Mouse (Mus musculus): ENCODE results near the gene Gramd2. TPM values are rescaled to one million over a fixed set of nuclear protein-coding genes. Genes with fewer than 3 reads are reported as not detected.

Gene Gramd2
- not detected in 2 replicates for polyA plus RNA-seq (2012; ENCODE audit: insufficient read depth, insufficient read length, missing spikeins)

DNA sequence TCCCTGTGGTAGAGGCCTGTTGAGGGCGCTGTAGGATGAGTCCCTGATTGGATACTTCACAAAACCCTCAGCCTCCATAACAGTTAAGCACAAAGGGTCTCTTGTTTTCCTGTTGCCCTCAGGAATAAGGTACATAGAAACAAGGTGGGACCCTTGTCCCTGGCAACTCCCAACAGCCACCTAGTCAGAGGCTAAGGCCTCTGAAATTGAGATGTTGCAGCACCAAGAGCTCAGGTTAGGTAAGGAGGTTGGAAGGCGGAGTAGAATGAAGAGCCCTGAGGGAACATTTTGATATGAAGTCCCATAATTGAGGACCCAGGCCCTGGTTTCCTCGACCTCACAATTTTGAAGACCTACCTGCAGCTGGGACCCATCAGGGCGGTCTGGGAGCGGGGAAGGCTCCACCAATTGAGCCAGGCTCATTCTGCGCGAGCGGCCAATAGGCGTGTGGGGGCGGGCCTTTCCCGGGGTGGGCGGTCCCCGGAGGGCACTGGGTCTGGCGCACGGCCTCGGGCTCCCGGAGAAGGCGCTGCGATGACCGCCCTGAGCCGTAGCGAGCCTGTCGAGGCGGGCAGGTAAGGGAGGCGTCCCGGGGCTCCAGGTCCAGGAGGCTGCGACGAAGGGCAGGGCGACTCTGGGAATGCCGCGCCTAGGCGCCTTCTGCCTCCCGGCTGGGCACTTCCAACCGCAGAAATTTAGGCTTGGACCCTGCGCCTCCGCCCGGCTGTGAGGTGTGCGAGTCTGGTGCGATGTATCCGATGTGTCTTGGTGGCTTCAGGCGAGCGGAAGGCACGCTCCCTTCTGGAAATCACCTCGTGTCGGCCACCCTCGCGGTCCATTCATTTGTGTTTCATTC lies at the start of gene Gramd2:
Gene Gramd2 (plus strand): TSS at position 467 of the 856 bp plus-strand sequence.
- TF ChIP-seq CTCF (IDR thresholded peaks at IDR 0.05; ENCODE audit: low read depth, low read length) (no peak), POLR2A (IDR thresholded peaks at IDR 0.05; ENCODE audit: borderline replicate concordance, low read depth, low read length) (no peak)
- Histone ChIP-seq H3K4me1 (ENCODE audit: control insufficient read depth, insufficient read depth, low read length) (no peaks in the 10 kb centered on the region), H3K4me3 (ENCODE audit: insufficient read depth, low read length) (peak within 1 kb of the TSS; percentile 43), H3K27ac (ENCODE audit: insufficient read depth, low read depth, low read length) (no peak within 1 kb of the TSS)

DNA sequence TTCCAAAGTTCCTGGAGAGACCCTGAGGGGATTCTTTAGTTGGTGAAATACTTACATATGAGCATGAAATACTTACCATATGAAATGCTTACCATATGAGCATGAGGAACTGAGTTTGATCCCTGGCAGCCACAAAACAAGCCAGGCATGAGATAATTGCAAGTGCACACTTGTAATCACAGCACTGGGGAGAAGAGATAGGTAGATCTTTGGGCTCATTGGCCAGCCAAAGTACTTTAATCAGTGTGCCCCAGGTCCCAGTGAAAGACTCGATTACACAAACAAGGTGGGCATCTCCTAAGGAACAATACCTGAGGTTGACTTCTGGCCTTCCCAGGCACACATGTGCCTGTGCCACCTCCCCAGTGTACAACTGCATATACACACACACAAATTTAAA lies 41.6 kb upstream of the Gramd2 start:
- H3K27ac ChIP-seq (ENCODE audit: insufficient read depth, low read depth, low read length): no peak overlapping the region
- H3K4me3 ChIP-seq (ENCODE audit: insufficient read depth, low read length): no peak overlapping the region
- H3K4me1 ChIP-seq (ENCODE audit: control insufficient read depth, insufficient read depth, low read length): peaks cover 15% of the 10 kb centered on the region
- TF ChIP-seq POLR2A (IDR thresholded peaks at IDR 0.05; ENCODE audit: borderline replicate concordance, low read depth, low read length): no peak
- no peak for TF ChIP-seq CTCF (IDR thresholded peaks at IDR 0.05; ENCODE audit: low read depth, low read length)

DNA sequence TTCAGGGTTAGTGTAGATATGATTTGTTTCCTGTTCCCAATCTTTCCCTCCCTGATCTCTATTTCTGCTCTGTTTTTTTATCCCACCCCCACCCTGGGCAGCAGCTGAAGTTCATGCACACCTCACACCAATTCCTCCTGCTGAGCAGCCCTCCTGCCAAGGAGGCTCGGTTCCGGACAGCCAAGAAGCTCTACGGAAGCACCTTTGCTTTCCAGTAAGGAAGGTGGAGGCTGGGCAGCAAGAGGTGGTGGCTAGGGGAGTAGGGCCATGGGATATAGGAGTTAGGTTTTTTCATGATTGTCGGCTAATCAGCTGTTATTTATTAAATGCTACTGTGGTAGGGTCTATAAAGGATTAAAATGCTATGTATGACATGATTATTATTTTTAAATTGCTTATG lies 40.0 kb upstream of the Gramd2 start:
- no peak for TF ChIP-seq CTCF (IDR thresholded peaks at IDR 0.05; ENCODE audit: low read depth, low read length)
- TF ChIP-seq POLR2A (IDR thresholded peaks at IDR 0.05; ENCODE audit: borderline replicate concordance, low read depth, low read length): no peak
- Histone ChIP-seq H3K4me1 (ENCODE audit: control insufficient read depth, insufficient read depth, low read length) (peaks cover 15% of the 10 kb centered on the region), H3K4me3 (ENCODE audit: insufficient read depth, low read length) (no peak overlapping the region), H3K27ac (ENCODE audit: insufficient read depth, low read depth, low read length) (no peak overlapping the region)

- H3K27ac ChIP-seq (ENCODE audit: insufficient read depth, low read depth, low read length): no peak overlapping the region
- peaks cover 15% of the 10 kb centered on the region for H3K4me1 ChIP-seq (ENCODE audit: control insufficient read depth, insufficient read depth, low read length)
- no peak for TF ChIP-seq CTCF (IDR thresholded peaks at IDR 0.05; ENCODE audit: low read depth, low read length)
- H3K4me3 ChIP-seq (ENCODE audit: insufficient read depth, low read length): no peak overlapping the region
Measured at GRCm38 (mm10) chr9:59641320-59641719, 38.6 kb upstream of the Gramd2 start.

GRCm38 (mm10) chr9:59649911-59650310 lies 30.0 kb upstream of the Gramd2 start:
- H3K4me1 ChIP-seq (ENCODE audit: control insufficient read depth, insufficient read depth, low read length): peaks cover 13% of the 10 kb centered on the region
- TF ChIP-seq CTCF (IDR thresholded peaks at IDR 0.05; ENCODE audit: low read depth, low read length): no peak
- TF ChIP-seq POLR2A (IDR thresholded peaks at IDR 0.05; ENCODE audit: borderline replicate concordance, low read depth, low read length): no peak
- no peak overlapping the region for H3K4me3 ChIP-seq (ENCODE audit: insufficient read depth, low read length)
- H3K27ac ChIP-seq (ENCODE audit: insufficient read depth, low read depth, low read length): no peak overlapping the region

GRCm38 (mm10) chr9:59653371-59653770 lies 26.6 kb upstream of the Gramd2 start:
- Histone ChIP-seq H3K27ac (ENCODE audit: insufficient read depth, low read depth, low read length) (peak overlapping the region; percentile 83), H3K4me1 (ENCODE audit: control insufficient read depth, insufficient read depth, low read length) (peaks cover 15% of the 10 kb centered on the region)

GRCm38 (mm10) chr9:59654450-59654983 lies 25.4 kb upstream of the Gramd2 start:
- TF ChIP-seq CTCF (IDR thresholded peaks at IDR 0.05; ENCODE audit: low read depth, low read length) (no peak), POLR2A (IDR thresholded peaks at IDR 0.05; ENCODE audit: borderline replicate concordance, low read depth, low read length) (no peak)
- Histone ChIP-seq H3K4me3 (ENCODE audit: insufficient read depth, low read length) (peak overlapping the region; percentile 85; the same call in 1 of the 2 replicates), H3K27ac (ENCODE audit: insufficient read depth, low read depth, low read length) (peak overlapping the region; percentile 46), H3K4me1 (ENCODE audit: control insufficient read depth, insufficient read depth, low read length) (peaks cover 15% of the 10 kb centered on the region)

More at GRCm38 (mm10) chr9:59653371-59653770, 26.6 kb upstream of the Gramd2 start:
- TF ChIP-seq POLR2A (IDR thresholded peaks at IDR 0.05; ENCODE audit: borderline replicate concordance, low read depth, low read length) (no peak), CTCF (IDR thresholded peaks at IDR 0.05; ENCODE audit: low read depth, low read length) (no peak)
- peak overlapping the region; percentile 31; the same call in 1 of the 2 replicates for H3K4me3 ChIP-seq (ENCODE audit: insufficient read depth, low read length)

- peak; percentile 97 for TF ChIP-seq POLR2A (IDR thresholded peaks at IDR 0.05; ENCODE audit: borderline replicate concordance, low read depth, low read length)
- TF ChIP-seq CTCF (IDR thresholded peaks at IDR 0.05; ENCODE audit: low read depth, low read length): no peak
- Histone ChIP-seq H3K4me3 (ENCODE audit: insufficient read depth, low read length) (peak within 1 kb of the TSS; percentile 85), H3K4me1 (ENCODE audit: control insufficient read depth, insufficient read depth, low read length) (peaks cover 22% of the 10 kb centered on the region), H3K27ac (ENCODE audit: insufficient read depth, low read depth, low read length) (peak within 1 kb of the TSS; percentile 90)
Measured at GRCm38 (mm10) chr9:59655958-59656634, 23.8 kb upstream of the Gramd2 start, which contains the start of gene Pkm. TSS of gene Pkm (plus strand) at chr9:59656368.

- Histone ChIP-seq H3K4me3 (ENCODE audit: insufficient read depth, low read length) (peak overlapping the region; percentile 85), H3K4me1 (ENCODE audit: control insufficient read depth, insufficient read depth, low read length) (peaks cover 27% of the 10 kb centered on the region), H3K27ac (ENCODE audit: insufficient read depth, low read depth, low read length) (peak overlapping the region; percentile 90)
- TF ChIP-seq POLR2A (IDR thresholded peaks at IDR 0.05; ENCODE audit: borderline replicate concordance, low read depth, low read length) (no peak), CTCF (IDR thresholded peaks at IDR 0.05; ENCODE audit: low read depth, low read length) (peak; percentile 16; the same call in 1 of the 2 replicates)
Measured at GRCm38 (mm10) chr9:59656635-59657617, 23.0 kb upstream of the Gramd2 start.
